Mouse (Mus musculus): ENCODE data around the gene Fosb.
A peak's percentile ranks its signal among the peaks of the same experiment; 100 is the strongest.

Gene Fosb

DNA sequence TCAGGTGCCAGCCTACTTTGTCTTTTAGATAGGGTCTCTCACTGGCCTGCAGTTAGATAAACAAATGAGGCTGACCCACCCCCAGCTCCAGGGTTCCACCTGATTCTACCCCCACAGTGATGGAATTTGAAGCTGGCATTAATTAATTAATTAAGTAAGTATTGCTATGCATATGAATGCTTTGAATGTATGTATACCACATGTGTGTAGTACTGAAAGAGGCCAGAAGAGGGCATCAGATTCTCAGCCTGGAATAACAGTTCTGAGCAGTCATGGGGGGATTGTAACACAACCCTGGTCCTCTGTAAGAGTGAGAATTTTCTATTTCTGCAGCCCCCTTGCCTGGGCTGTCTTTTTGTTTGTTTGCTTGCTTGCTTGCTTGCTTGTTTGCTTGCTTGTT is 18.6 kb upstream of the Fosb start:
- DNase-seq, result peak; percentile 52

GRCm38 (mm10) chr7:19327782-19328181 is 17.9 kb upstream of the Fosb start:
- DNase-seq, result no peak

DNA sequence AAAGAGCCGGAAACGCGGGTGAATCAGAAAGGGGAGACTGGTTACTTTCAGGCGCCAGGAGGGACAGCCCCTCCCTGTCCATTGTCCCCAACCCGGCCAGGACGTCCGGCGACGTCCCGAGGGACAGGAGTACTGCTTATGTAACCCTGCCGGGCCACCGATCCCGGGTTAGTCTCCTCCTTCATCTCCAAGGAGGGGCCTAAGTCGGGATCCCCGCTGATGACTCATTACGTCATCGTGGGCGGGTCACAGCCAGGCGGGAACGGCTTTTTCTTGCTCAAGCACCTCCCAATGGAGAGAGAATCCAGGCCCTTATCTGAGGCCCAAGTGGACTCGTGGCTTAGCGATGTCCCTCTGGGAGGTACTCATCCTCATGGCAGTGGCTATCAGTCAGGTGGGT is 17.3 kb upstream of the Fosb start:
- peak; percentile 95 for DNase-seq

GRCm38 (mm10) chr7:19326359-19326758 is 16.5 kb upstream of the Fosb start:
- peak; percentile 96 for DNase-seq

DNA sequence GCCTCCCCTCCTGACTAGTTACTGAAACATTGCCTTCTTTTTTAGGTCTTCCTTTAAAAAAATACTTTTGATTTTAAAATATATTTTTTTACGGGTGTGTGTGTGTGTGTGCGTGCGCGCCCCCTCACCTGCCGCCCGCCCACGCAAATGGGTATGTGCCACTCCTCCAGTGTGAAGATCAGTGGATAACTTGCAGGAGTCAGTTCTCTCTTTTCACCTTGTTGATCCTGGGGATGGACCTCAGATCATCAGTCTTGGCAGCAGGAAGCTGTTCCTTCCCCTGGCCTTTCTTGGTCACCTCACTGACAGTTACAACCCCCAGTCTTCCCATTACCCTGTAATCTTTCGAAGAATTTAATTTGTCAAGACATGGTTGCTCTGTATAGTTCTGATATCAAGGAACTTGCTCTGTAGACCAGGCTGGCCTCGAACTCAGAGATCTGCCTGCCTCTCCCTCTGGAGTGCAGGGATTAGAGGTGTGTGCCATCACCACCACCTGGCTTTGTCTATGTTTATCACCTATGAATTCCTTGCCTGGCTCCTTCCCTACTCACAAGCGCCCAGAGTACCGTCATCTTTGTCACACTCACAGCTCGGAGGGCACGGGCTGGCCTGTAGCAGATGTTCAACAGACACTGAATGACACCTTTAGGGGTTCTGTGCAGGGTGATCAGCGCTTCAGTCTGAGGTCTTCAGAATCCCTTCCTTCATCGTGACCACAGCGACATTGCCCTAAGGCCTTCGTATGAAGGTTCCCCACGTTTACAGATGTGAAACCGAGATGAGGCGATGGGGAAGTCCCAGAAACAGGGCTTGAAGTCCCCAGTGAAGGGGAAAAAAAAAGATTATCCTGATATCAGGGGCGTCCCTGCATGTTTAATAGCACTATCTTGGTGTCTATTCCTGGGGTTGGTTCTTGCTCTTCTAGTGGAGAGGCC is 15.7 kb upstream of the Fosb start:
- no peak for DNase-seq

GRCm38 (mm10) chr7:19324221-19324620 is 14.4 kb upstream of the Fosb start:
- no peak for DNase-seq

GRCm38 (mm10) chr7:19322489-19322888 is 12.6 kb upstream of the Fosb start:
- no peak for DNase-seq

DNA sequence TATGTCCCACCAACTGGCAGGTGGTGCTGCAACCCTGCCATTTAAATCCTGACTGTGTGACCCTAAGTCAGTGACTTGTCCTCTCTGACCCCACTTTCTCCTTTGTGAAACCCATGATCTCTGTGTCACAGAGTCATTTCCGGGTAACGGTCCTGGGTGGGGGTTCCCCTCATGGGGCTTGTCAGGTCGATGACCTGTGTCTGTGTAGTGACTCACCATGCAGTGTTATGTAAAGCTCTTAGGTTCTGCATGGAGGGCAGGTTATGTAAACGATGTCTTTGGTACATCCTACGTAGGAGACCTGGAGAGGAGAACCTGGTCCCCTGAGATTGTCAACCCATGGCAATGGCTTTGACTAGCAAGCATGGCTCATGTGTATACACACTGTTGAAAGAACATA is 11.6 kb upstream of the Fosb start:
- DNase-seq, result no peak

GRCm38 (mm10) chr7:19320637-19321036 is 10.8 kb upstream of the Fosb start:
- DNase-seq, result no peak

GRCm38 (mm10) chr7:19319906-19320305 is 10.1 kb upstream of the Fosb start:
- peak; percentile 99 for DNase-seq

DNA sequence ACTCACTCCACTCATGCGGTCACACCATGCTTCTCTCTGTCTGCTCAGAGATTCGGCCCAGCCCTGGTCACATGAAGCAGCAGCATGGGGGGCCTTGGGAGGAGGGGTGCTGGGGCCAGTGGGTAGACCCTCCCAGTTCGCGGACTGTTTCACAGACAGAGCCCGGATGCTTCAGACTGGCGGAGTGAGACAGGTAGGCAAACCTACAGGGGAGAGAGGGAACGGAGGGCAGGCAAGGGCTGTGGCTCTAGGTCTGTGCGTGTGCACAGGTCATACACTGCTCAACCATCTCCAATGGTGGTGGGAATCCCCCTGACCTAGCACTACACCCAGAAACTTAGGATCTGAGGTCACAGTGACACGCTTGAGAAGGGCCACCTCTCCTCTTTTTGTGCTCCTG is 9.6 kb upstream of the Fosb start:
- peak; percentile 60 for DNase-seq

- DNase-seq, result no peak
Measured at GRCm38 (mm10) chr7:19318676-19319075, 8.8 kb upstream of the Fosb start.

- DNase-seq, result no peak
Measured at GRCm38 (mm10) chr7:19318201-19318600, 8.3 kb upstream of the Fosb start.

DNA sequence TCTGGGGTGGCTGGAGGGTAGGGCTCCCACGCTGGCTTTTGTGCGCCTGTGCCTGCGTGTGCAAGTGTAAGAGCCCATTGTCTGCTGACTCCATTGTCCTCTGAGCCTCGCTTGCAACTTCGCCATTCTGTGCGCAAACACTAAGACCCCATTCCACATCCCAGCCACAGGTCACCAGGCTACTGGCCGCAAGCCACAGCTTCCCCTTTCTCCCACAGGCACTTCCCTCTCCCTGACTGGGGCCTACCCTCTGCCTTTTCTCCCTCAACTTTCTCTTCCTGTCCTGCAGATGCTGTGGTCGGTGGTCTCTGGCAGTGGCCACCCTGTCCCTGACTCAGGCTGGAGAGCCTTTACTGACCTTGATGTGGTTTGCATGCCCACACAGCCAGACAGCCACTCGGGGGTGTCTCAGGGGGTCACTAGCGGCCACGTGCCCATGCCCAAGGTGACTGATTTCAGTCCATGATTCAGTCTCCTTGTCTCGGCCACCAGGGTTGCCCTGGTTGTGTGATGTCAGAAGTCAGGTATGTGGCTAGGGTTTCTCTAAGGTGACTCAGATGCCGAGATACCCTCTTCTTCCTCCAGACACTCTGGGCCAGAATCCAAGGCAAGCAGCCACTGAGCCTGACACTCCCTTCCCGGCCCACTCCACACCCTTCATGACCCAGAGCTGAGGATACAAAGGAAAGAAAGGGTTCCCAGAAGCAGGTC is 6.8 kb upstream of the Fosb start:
- peak; percentile 48 for DNase-seq

DNA sequence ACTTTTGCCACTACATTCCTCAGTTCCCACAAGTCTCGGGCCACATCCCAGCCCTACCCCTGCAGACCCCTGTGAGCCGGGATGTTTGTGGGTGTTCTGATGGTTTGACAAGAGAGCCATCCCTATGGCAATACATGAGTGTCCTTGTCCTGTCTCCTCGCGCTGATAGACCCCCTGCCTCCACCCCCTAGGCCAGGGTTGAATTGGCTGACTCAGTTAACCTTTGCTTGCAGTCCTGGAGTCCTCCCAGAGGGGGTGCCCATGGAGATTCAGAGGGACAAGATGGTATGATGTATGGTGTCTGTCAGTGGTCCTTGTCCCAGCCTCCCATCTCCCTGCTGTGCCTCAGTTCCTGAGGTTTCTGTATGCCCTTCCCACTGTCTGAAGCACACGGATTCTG is 4.2 kb upstream of the Fosb start:
- DNase-seq, result no peak

GRCm38 (mm10) chr7:19311991-19312390 is 2.1 kb upstream of the Fosb start:
- DNase-seq, result no peak

DNA sequence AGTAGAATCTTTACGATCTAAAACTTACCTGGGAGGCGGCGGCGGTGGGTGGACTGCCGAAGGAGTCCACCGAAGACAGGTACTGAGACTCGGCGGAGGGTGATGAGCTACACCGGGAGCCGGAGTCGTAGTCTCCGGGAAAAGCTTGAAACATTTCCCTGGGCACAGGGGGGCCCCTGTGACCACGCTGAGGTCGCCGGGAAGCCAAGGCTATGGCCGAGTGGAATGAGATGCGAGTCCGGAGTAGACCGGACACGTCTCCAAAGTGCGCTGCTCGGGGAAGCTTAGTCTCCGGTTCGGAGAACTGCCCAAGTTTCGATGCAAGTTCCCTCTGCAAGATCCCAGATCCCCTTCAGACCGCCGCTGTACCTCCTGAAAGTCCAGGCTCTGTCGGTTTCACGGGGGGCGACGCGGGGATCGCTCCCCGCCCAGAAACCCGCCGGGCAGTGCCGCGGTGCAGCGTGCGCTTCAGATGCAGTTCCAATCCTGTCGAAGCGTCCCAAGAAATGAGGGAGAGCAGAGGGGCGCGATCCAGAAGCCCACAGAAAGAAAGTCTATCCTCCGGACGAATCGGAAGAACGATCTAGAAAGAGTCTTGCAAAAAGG is 470 bp downstream of the Fosb start:
- DNase-seq, result no peak

- DNase-seq, result peak; percentile 98
Measured at GRCm38 (mm10) chr7:19308454-19309277, 1.2 kb downstream of the Fosb start.

- peak; percentile 89 for DNase-seq
Measured at GRCm38 (mm10) chr7:19307739-19308453, 2.0 kb downstream of the Fosb start.

DNA sequence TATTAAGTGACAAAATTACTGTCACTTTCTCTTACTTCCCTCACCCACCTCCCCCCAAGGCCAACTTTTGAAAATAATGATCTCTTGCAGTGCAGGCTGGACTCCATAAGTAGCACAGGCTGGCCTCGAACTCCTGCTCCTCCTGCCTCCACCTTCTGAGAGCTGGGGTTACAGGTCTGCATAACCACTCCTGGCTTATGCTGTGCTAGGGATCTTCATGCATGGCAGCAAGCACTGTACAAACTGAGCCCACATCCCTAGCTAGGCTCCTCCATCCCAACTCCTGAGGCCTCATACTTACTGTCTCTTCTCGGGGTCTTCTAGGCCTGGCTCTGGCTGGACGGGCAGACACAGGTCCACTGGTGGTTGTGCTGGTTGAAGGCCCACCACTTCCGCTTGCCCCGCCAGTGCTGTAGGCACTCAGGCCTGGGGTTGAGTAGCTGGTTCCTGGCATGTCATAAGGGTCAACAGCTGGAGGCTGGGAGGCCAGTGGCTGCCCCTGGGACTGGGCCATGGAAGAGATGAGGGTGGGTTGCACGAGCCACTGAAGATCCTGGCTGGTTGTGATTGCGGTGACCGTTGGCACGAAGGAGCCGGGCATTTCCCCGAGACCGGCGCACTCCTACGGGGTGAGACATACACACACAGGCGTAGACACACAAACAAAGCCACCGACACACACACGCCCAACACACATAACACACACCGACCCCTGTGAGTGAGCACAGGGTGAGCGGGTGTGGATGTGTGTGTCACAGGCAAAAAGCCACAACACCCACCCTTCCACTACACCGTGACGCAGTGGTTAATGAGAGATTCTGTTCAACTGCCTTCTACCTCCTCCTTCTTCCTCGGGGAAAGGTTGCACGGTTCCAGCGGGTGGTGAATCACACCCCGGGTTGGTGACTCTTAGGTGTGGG is 2.8 kb downstream of the Fosb start:
- DNase-seq, result no peak

Measured in retina, postnatal 1 day (tissue).